Mouse (Mus musculus) midbrain, postnatal 0 days (tissue): ENCODE data around the gene Zfp790. TPM values are rescaled to one million over a fixed set of nuclear protein-coding genes. Genes with fewer than 3 reads are reported as not detected.

Experiments used
- ATAC-seq: fragments of 200-750 bp; cut with Nextera tagmentation; 2 replicates; pipeline ENCODE4 v1.8.0; 2017; ENCODE audit warnings: moderate number of reproducible peaks, mild to moderate bottlenecking, moderate TSS enrichment, moderate library complexity; ENCODE audit not compliant: low FRiP score
- DNase-seq: peaks from one replicate; pipeline ENCODE4 v3.0.0-alpha.2; 2015; ENCODE audit warnings: low spot score
- H3K27ac ChIP-seq: fragments of 300-500 bp; sonication (generic); 2 replicates; pipeline ENCODE4 v1.5.1; 2014; ENCODE audit warnings: low read depth, mild to moderate bottlenecking, low read length, mixed read lengths
- H3K27me3 ChIP-seq: fragments of 300-500 bp; sonication (generic); 2 replicates; pipeline ENCODE4 v1.6.1; 2014; ENCODE audit warnings: low read length, control low read depth, mixed read lengths; ENCODE audit not compliant: insufficient read depth
- H3K36me3 ChIP-seq: fragments of 300-500 bp; sonication (generic); 2 replicates; pipeline ENCODE4 v1.6.1; 2014; ENCODE audit warnings: low read length, control low read depth, mixed read lengths; ENCODE audit not compliant: insufficient read depth
- H3K4me1 ChIP-seq: fragments of 300-500 bp; sonication (generic); 2 replicates; pipeline ENCODE4 v1.6.1; 2014; ENCODE audit warnings: mild to moderate bottlenecking, control low read depth, antibody characterized with exemption, low read length, mixed read lengths; ENCODE audit not compliant: insufficient read depth
- H3K4me2 ChIP-seq: fragments of 300-500 bp; sonication (generic); 2 replicates; pipeline ENCODE4 v1.6.1; 2014; ENCODE audit warnings: low read depth, mild to moderate bottlenecking, low read length, mixed read lengths; ENCODE audit not compliant: poor library complexity, severe bottlenecking
- H3K4me3 ChIP-seq: fragments of 300-500 bp; sonication (generic); 2 replicates; pipeline ENCODE4 v1.5.1; 2014; ENCODE audit warnings: low read depth, mild to moderate bottlenecking, low read length, moderate library complexity
- H3K9ac ChIP-seq: fragments of 300-500 bp; sonication (generic); replicated peaks from 2 replicates; pipeline ENCODE4 v1.6.1; 2014; ENCODE audit warnings: mild to moderate bottlenecking, low read length, moderate library complexity, mixed read lengths; ENCODE audit not compliant: poor library complexity, severe bottlenecking
- H3K9me3 ChIP-seq: fragments of 300-500 bp; sonication (generic); 2 replicates; pipeline ENCODE4 v1.6.1; 2016; ENCODE audit warnings: low read length, control low read depth
- CTCF ChIP-seq: IDR thresholded peaks from 2 replicates; pipeline ENCODE4 v1.5.1; 2016; ENCODE audit warnings: antibody characterized with exemption, mild to moderate bottlenecking
- WGBS: fragments of 180-500 bp; shearing (Covaris S2); extraction: QIAGEN DNeasy Blood & Tissue Kit; methylation state at CpG from one replicate; pipeline ENCODE4 v1.1.7; 2014; 5-methylcytosine and 5-hydroxymethylcytosine counted together
- polyA plus RNA-seq: library from polyadenylated mRNA; unstranded; fragments of >200 nt; fragmentation: Nextera tagmentation; extraction: Ambion mirVana; gene quantifications from 2 replicates; pipeline ENCODE4 v1.2.1, GENCODE M21; 2015
- total RNA-seq: library from RNA; depleted of rRNA; stranded (reverse); fragments of >200 nt; gene quantifications from 2 replicates; pipeline ENCODE4 v1.2.3, GENCODE M21; 2014

The Zfp790 gene
- total and polyA plus RNA-seq, 2 experiments from 2014 or later: 11.9 to 16.3 TPM

- H3K9me3 ChIP-seq: no peaks in the 10 kb centered on the region; the same call in 1 of the 2 replicates
- H3K4me3 ChIP-seq: no peak overlapping the region
- H3K9ac ChIP-seq: no peak overlapping the region
- TF ChIP-seq CTCF: no peak
- 92% methylated on average over 12 of the region's 12 CpGs for WGBS
- no peak overlapping the region for H3K27ac ChIP-seq
- no peak overlapping the region for H3K4me2 ChIP-seq
- H3K36me3 ChIP-seq: peaks cover 58% of the 10 kb centered on the region
- no peaks in the 10 kb centered on the region for H3K27me3 ChIP-seq
- ATAC-seq: no peak
- DNase-seq: no peak
- H3K4me1 ChIP-seq: no peaks in the 10 kb centered on the region
These were observed 12.1 kb downstream of the Zfp790 start for GRCm38 (mm10) chr7:29828001-29828400.

GRCm38 (mm10) chr7:29829804-29830203 is 13.9 kb downstream of the Zfp790 start:
- Histone ChIP-seq H3K9me3 (no peaks in the 10 kb centered on the region; the same call in 1 of the 2 replicates), H3K36me3 (peaks cover 60% of the 10 kb centered on the region), H3K27ac (no peak overlapping the region), H3K27me3 (no peaks in the 10 kb centered on the region), H3K4me1 (no peaks in the 10 kb centered on the region), H3K4me3 (no peak overlapping the region), H3K4me2 (no peak overlapping the region), H3K9ac (no peak overlapping the region)
- WGBS: 74% methylated on average over 12 of the region's 12 CpGs
- DNase-seq (no peak), ATAC-seq (no peak)
- no peak for TF ChIP-seq CTCF

- no peak for ATAC-seq
- no peak for TF ChIP-seq CTCF
- WGBS: 95% methylated on average over 1 of the region's 1 CpGs
- H3K9me3 ChIP-seq: no peaks in the 10 kb centered on the region
- no peaks in the 10 kb centered on the region for H3K4me1 ChIP-seq
- no peak overlapping the region for H3K4me3 ChIP-seq
- H3K36me3 ChIP-seq: peaks cover 17% of the 10 kb centered on the region
- H3K4me2 ChIP-seq: no peak overlapping the region
- H3K27me3 ChIP-seq: no peaks in the 10 kb centered on the region
- DNase-seq: no peak
- H3K27ac ChIP-seq: no peak overlapping the region
- no peak overlapping the region for H3K9ac ChIP-seq
These were observed 20.9 kb downstream of the Zfp790 start for GRCm38 (mm10) chr7:29836816-29837215.

- Histone ChIP-seq H3K9me3 (no peaks in the 10 kb centered on the region), H3K27me3 (no peaks in the 10 kb centered on the region), H3K36me3 (peaks cover 18% of the 10 kb centered on the region), H3K4me3 (no peak overlapping the region), H3K4me2 (no peak overlapping the region), H3K4me1 (no peaks in the 10 kb centered on the region), H3K27ac (no peak overlapping the region), H3K9ac (no peak overlapping the region)
- no peak for TF ChIP-seq CTCF
- DNase-seq: no peak
- WGBS: 89% methylated on average over 3 of the region's 3 CpGs
- no peak for ATAC-seq
These were observed 23.3 kb downstream of the Zfp790 start for GRCm38 (mm10) chr7:29839256-29839655.

GRCm38 (mm10) chr7:29842105-29842504 is 26.2 kb downstream of the Zfp790 start:
- no peaks in the 10 kb centered on the region for H3K9me3 ChIP-seq
- no peaks in the 10 kb centered on the region for H3K27me3 ChIP-seq
- peaks cover 32% of the 10 kb centered on the region for H3K36me3 ChIP-seq
- no peak for ATAC-seq
- no peak for DNase-seq
- no peaks in the 10 kb centered on the region for H3K4me1 ChIP-seq
- no peak for TF ChIP-seq CTCF
- no peak overlapping the region for H3K27ac ChIP-seq
- 88% methylated on average over 1 of the region's 1 CpGs for WGBS
- no peak overlapping the region for H3K9ac ChIP-seq
- no peak overlapping the region for H3K4me3 ChIP-seq
- H3K4me2 ChIP-seq: no peak overlapping the region

- H3K27me3 ChIP-seq: no peaks in the 10 kb centered on the region
- no peak overlapping the region for H3K27ac ChIP-seq
- DNase-seq (no peak), ATAC-seq (no peak)
- no peak for TF ChIP-seq CTCF
- H3K9ac ChIP-seq: no peak overlapping the region
- H3K4me2 ChIP-seq: no peak overlapping the region
- H3K4me3 ChIP-seq: no peak overlapping the region
- peaks cover 32% of the 10 kb centered on the region for H3K36me3 ChIP-seq
- H3K4me1 ChIP-seq: no peaks in the 10 kb centered on the region
- WGBS: 89% methylated on average over 5 of the region's 5 CpGs
- H3K9me3 ChIP-seq: no peaks in the 10 kb centered on the region
These were observed 28.7 kb downstream of the Zfp790 start for GRCm38 (mm10) chr7:29844616-29845015.
